Mouse (Mus musculus): ENCODE data around the gene Tmem191c. TPM values are rescaled to one million over a fixed set of nuclear protein-coding genes. Genes with fewer than 3 reads are reported as not detected.

Tmem191c gene
- polyA plus RNA-seq, 1 experiment from 2014 or later = 15.0 TPM

DNA sequence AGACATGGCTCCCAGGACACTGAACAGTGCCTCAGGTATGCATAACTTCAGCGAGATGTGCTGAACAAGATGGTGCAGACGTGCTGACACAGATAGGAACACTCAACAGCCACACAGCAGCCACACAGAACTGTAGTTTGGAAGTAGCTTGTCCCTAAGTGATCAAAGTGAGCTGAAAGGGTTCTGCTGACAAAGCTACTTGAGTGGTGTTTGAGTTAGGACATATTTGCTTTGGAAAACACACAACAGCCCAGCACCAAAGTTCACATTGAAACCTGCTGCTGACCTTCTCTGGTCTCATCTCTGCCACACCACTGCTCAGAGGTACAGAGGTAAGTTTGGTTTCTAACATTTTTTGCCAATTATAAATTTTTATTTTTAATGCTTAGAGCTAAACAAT, 55.2 kb downstream of the Tmem191c start, which contains the start of gene Serpind1:
TSS of gene Serpind1 (plus strand) at position 256 of the 400 bp plus-strand sequence.
- no peak within 1 kb of the TSS for H3K27ac ChIP-seq (ENCODE audit: low read length)
- no peaks in the 10 kb centered on the region for H3K9me3 ChIP-seq (replicated peaks; ENCODE audit: control insufficient read depth, low read length)
- no peak for ATAC-seq (replicated peaks; ENCODE audit: extremely low read depth, insufficient read depth, low FRiP score)
- no peak within 1 kb of the TSS for H3K9ac ChIP-seq (ENCODE audit: low read length)
- H3K36me3 ChIP-seq (ENCODE audit: control insufficient read depth, insufficient read depth) = no peaks in the 10 kb centered on the region
- WGBS = 33% methylated on average over 2 of the region's 2 CpGs
- H3K4me2 ChIP-seq (ENCODE audit: low read depth, low read length) = no peak within 1 kb of the TSS
- no peaks in the 10 kb centered on the region for H3K27me3 ChIP-seq (ENCODE audit: control insufficient read depth, insufficient read depth, low read length)
- H3K4me1 ChIP-seq (ENCODE audit: control insufficient read depth, insufficient read depth, low read length) = no peaks in the 10 kb centered on the region
- H3K4me3 ChIP-seq (ENCODE audit: low read length) = no peak within 1 kb of the TSS

GRCm38 (mm10) chr16:17331855-17332254, 56.0 kb downstream of the Tmem191c start:
- ATAC-seq (replicated peaks; ENCODE audit: extremely low read depth, insufficient read depth, low FRiP score) = no peak
- WGBS = 89% methylated on average over 5 of the region's 5 CpGs
- H3K4me3 ChIP-seq (ENCODE audit: low read length) = no peak overlapping the region
- H3K4me2 ChIP-seq (ENCODE audit: low read depth, low read length) = no peak overlapping the region
- no peaks in the 10 kb centered on the region for H3K9me3 ChIP-seq (replicated peaks; ENCODE audit: control insufficient read depth, low read length)
- H3K4me1 ChIP-seq (ENCODE audit: control insufficient read depth, insufficient read depth, low read length) = no peaks in the 10 kb centered on the region
- H3K27me3 ChIP-seq (ENCODE audit: control insufficient read depth, insufficient read depth, low read length) = no peaks in the 10 kb centered on the region
- no peak overlapping the region for H3K9ac ChIP-seq (ENCODE audit: low read length)
- no peaks in the 10 kb centered on the region for H3K36me3 ChIP-seq (ENCODE audit: control insufficient read depth, insufficient read depth)
- no peak overlapping the region for H3K27ac ChIP-seq (ENCODE audit: low read length)

Other genes starting within 250 kb of the Tmem191c start
- gene Ypel1, start 206.4 kb upstream of the Tmem191c start, polyA plus RNA-seq (2015; fragmentation: Nextera tagmentation; extraction: Ambion mirVana) = 9.4 and 10.1 TPM in 2 replicates
- gene Ppil2, start 164.8 kb upstream of the Tmem191c start, polyA plus RNA-seq (2015; fragmentation: Nextera tagmentation; extraction: Ambion mirVana) = 102 and 111 TPM in 2 replicates
- 16.6 and 19.6 TPM in 2 replicates for gene 2610318N02Rik, start 150.9 kb upstream of the Tmem191c start, polyA plus RNA-seq (2015; fragmentation: Nextera tagmentation; extraction: Ambion mirVana)
- 54.5 and 61.9 TPM in 2 replicates for gene Sdf2l1, start 143.7 kb upstream of the Tmem191c start, polyA plus RNA-seq (2015; fragmentation: Nextera tagmentation; extraction: Ambion mirVana)
- gene Ydjc, start 131.5 kb upstream of the Tmem191c start, polyA plus RNA-seq (2015; fragmentation: Nextera tagmentation; extraction: Ambion mirVana) = 4.1 and 6.5 TPM in 2 replicates
- gene Ccdc116, start 128.8 kb upstream of the Tmem191c start, polyA plus RNA-seq (2015; fragmentation: Nextera tagmentation; extraction: Ambion mirVana) = 0.22 and 0.76 TPM in 2 replicates
- gene Ube2l3, start 73.4 kb upstream of the Tmem191c start, polyA plus RNA-seq (2015; fragmentation: Nextera tagmentation; extraction: Ambion mirVana) = 268 and 284 TPM in 2 replicates
- 0.17 and 0.34 TPM in 2 replicates for gene Rimbp3, start 67.5 kb upstream of the Tmem191c start, polyA plus RNA-seq (2015; fragmentation: Nextera tagmentation; extraction: Ambion mirVana)
- 4.0 and 5.0 TPM in 2 replicates for gene Hic2, start 42.5 kb upstream of the Tmem191c start, polyA plus RNA-seq (2015; fragmentation: Nextera tagmentation; extraction: Ambion mirVana)
- gene Serpind1, start 55.3 kb downstream of the Tmem191c start, polyA plus RNA-seq (2015; fragmentation: Nextera tagmentation; extraction: Ambion mirVana) = 0.66 and 0.67 TPM in 2 replicates
- gene Snap29, start 129.9 kb downstream of the Tmem191c start, polyA plus RNA-seq (2015; fragmentation: Nextera tagmentation; extraction: Ambion mirVana) = 11.6 and 12.9 TPM in 2 replicates
- gene Pi4ka, start 130.2 kb downstream of the Tmem191c start, polyA plus RNA-seq (2015; fragmentation: Nextera tagmentation; extraction: Ambion mirVana) = 30.8 and 31.7 TPM in 2 replicates
- gene Crkl, start 175.9 kb downstream of the Tmem191c start, polyA plus RNA-seq (2015; fragmentation: Nextera tagmentation; extraction: Ambion mirVana) = 43.2 and 52.2 TPM in 2 replicates
- gene Aifm3, start 213.5 kb downstream of the Tmem191c start, polyA plus RNA-seq (2015; fragmentation: Nextera tagmentation; extraction: Ambion mirVana) = 1.5 TPM in 2 replicates
- gene Lztr1, start 232.6 kb downstream of the Tmem191c start, polyA plus RNA-seq (2015; fragmentation: Nextera tagmentation; extraction: Ambion mirVana) = 51.8 and 59.2 TPM in 2 replicates

Data from heart, embryonic 16.5 days (tissue).